Mouse (Mus musculus) pancreas, adult 10 weeks (tissue): ENCODE measurements around the gene Dnph1. TPM values are rescaled to one million over a fixed set of nuclear protein-coding genes. Genes with fewer than 3 reads are reported as not detected.

Experiments
- polyA plus RNA-seq: library from polyadenylated mRNA; stranded (reverse); fragments of 350-450 nt; fragmentation: Illumina TruSeq; extraction: RNeasy Lipid Tissue Mini Kit (QIAGEN cat#74804); gene quantifications from one replicate; pipeline ENCODE4 v1.2.3, GENCODE M21; 2015; ENCODE audit warnings: low read depth, low replicate concordance; ENCODE audit not compliant: insufficient read depth

Gene Dnph1
- polyA plus RNA-seq: 1.7 TPM

GRCm38 (mm10) chr17:46496623-46497434, at the start of gene Dnph1:
Gene Dnph1, plus strand, starts transcription at chr17:46496711.

GRCm38 (mm10) chr17:46487431-46487830, 9.1 kb upstream of the Dnph1 start, which contains the start of gene Ttbk1:
Gene Ttbk1, minus strand, starts transcription at chr17:46487675.

GRCm38 (mm10) chr17:46545813-46546564, 49.5 kb downstream of the Dnph1 start, which contains the start of gene Cul9:
Gene Cul9, minus strand, starts transcription at chr17:46546388.

Other genes starting within 250 kb of the Dnph1 start
- gene Polr1c, start 248.7 kb upstream of the Dnph1 start, polyA plus RNA-seq: 10.2 TPM
- 50.0 TPM for gene Yipf3, start 248.6 kb upstream of the Dnph1 start, polyA plus RNA-seq
- 3.1 TPM for gene Lrrc73, start 243.2 kb upstream of the Dnph1 start, polyA plus RNA-seq
- gene Tjap1, start 213.7 kb upstream of the Dnph1 start, polyA plus RNA-seq: 8.6 TPM
- not detected for gene Dlk2, start 199.3 kb upstream of the Dnph1 start, polyA plus RNA-seq
- 6.2 TPM for gene Abcc10, start 168.4 kb upstream of the Dnph1 start, polyA plus RNA-seq
- 4.7 TPM for gene Zfp318, start 113.0 kb upstream of the Dnph1 start, polyA plus RNA-seq
- 1.3 TPM for gene Crip3, start 67.8 kb upstream of the Dnph1 start, polyA plus RNA-seq
- not detected for gene Slc22a7, start 58.3 kb upstream of the Dnph1 start, polyA plus RNA-seq
- not detected for gene Ttbk1, start 9.0 kb upstream of the Dnph1 start, polyA plus RNA-seq
- 5.5 TPM for gene Cul9, start 49.7 kb downstream of the Dnph1 start, polyA plus RNA-seq
- gene Srf, start 59.5 kb downstream of the Dnph1 start, polyA plus RNA-seq: 9.9 TPM
- gene Ptk7, start 132.8 kb downstream of the Dnph1 start, polyA plus RNA-seq: 5.2 TPM
- gene Klc4, start 149.3 kb downstream of the Dnph1 start, polyA plus RNA-seq: 6.9 TPM
- gene Mrpl2, start 149.5 kb downstream of the Dnph1 start, polyA plus RNA-seq: 28.6 TPM
- gene Cul7, start 153.6 kb downstream of the Dnph1 start, polyA plus RNA-seq: 12.1 TPM
- 5.5 TPM for gene Rrp36, start 177.6 kb downstream of the Dnph1 start, polyA plus RNA-seq
- 20.0 TPM for gene Mea1, start 182.1 kb downstream of the Dnph1 start, polyA plus RNA-seq
- 14.0 TPM for gene Klhdc3, start 184.2 kb downstream of the Dnph1 start, polyA plus RNA-seq
- gene Ppp2r5d, start 208.4 kb downstream of the Dnph1 start, polyA plus RNA-seq: 12.1 TPM
- gene Pex6, start 214.8 kb downstream of the Dnph1 start, polyA plus RNA-seq: 13.1 TPM
- 55.2 TPM for gene Gnmt, start 232.5 kb downstream of the Dnph1 start, polyA plus RNA-seq